Mouse (Mus musculus) MEL (cell line): ENCODE results near the gene Med14. TPM values are rescaled to one million over a fixed set of nuclear protein-coding genes. Genes with fewer than 3 reads are reported as not detected.
A peak's percentile ranks its signal among the peaks of the same experiment; 100 is the strongest.

Experiments used
- DNase-seq: peaks from one replicate; pipeline ENCODE4 v3.0.0; 2011; ENCODE audit warnings: low read depth, low spot score
- H3K27ac ChIP-seq: 2 replicates; pipeline ENCODE4 v1.5.1; 2012; ENCODE audit warnings: low read depth, mild to moderate bottlenecking, control low read depth, low read length, moderate library complexity; ENCODE audit not compliant: control insufficient read depth
- H3K27me3 ChIP-seq, 2 experiments: fragments of 150-350 bp in 1 of 2; sonication (generic) in 1 of 2; 2 replicates each; pipeline ENCODE4 v1.6.1; 2012; ENCODE audit warnings: low read length in 2 of 2, mild to moderate bottlenecking in 2 of 2, improper control_type of control experiment in 1 of 2, moderate library complexity in 1 of 2; ENCODE audit not compliant: insufficient read depth in 2 of 2, control insufficient read depth in 1 of 2
- H3K36me3 ChIP-seq, 2 experiments: 2 replicates each; pipeline ENCODE4 v1.6.1; 2012 to 2014; ENCODE audit warnings: low read length in 2 of 2, improper control_type of control experiment in 1 of 2, inconsistent platforms in 1 of 2, mild to moderate bottlenecking in 1 of 2; ENCODE audit not compliant: insufficient read depth in 2 of 2, control insufficient read depth in 1 of 2
- H3K4me1 ChIP-seq, 2 experiments: fragments of 150-350 bp in 1 of 2; sonication (generic) in 1 of 2; 2 replicates each; pipeline ENCODE4 v1.6.1; 2012; ENCODE audit warnings: low read length in 2 of 2, improper control_type of control experiment in 1 of 2, mild to moderate bottlenecking in 1 of 2; ENCODE audit not compliant: insufficient read depth in 2 of 2, control insufficient read depth in 1 of 2
- H3K4me3 ChIP-seq, 2 experiments: fragments of 150-350 bp in 1 of 2; sonication (generic) in 1 of 2; 2 replicates each; pipeline ENCODE4 v1.5.1; 2012; ENCODE audit warnings: low read depth in 2 of 2, low read length in 2 of 2, mild to moderate bottlenecking in 2 of 2, moderate library complexity in 2 of 2, control low read depth in 1 of 2, improper control_type of control experiment in 1 of 2; ENCODE audit not compliant: control insufficient read depth in 1 of 2, insufficient read depth in 1 of 2
- H3K79me2 ChIP-seq: 2 replicates; pipeline ENCODE4 v1.6.1; 2012; ENCODE audit warnings: mild to moderate bottlenecking, low read length, moderate library complexity; ENCODE audit not compliant: control insufficient read depth, poor library complexity, insufficient read depth
- H3K9ac ChIP-seq: 2 replicates; pipeline ENCODE4 v1.6.1; 2012; ENCODE audit warnings: low read depth, mild to moderate bottlenecking, control low read depth, low read length, moderate library complexity; ENCODE audit not compliant: control insufficient read depth, poor library complexity, severe bottlenecking
- H3K9me3 ChIP-seq: fragments of 150-350 bp; sonication (generic); replicated peaks from 2 replicates; pipeline ENCODE4 v1.6.1; 2012; ENCODE audit warnings: mild to moderate bottlenecking, low read length, improper control_type of control experiment, moderate library complexity; ENCODE audit not compliant: insufficient read depth
- BHLHE40 ChIP-seq: IDR thresholded peaks from 2 replicates; pipeline ENCODE4 v1.6.1; 2012; ENCODE audit warnings: low read depth, mild to moderate bottlenecking, inconsistent platforms, low read length, improper control_type of control experiment, borderline replicate concordance
- CHD1 ChIP-seq: IDR thresholded peaks from 2 replicates; pipeline ENCODE4 v1.6.1; 2012; ENCODE audit warnings: low read depth, mild to moderate bottlenecking, inconsistent platforms, low read length, improper control_type of control experiment
- CTCF ChIP-seq, 3 experiments: IDR thresholded peaks in 2 of 3; conservative IDR thresholded peaks in 1 of 3; 2 replicates each; pipeline ENCODE4 v1.5.1; 2011 to 2012; ENCODE audit warnings: low read length in 3 of 3, low read depth in 2 of 3, mild to moderate bottlenecking in 2 of 3, improper control_type of control experiment in 1 of 3, inconsistent platforms in 1 of 3, mixed read lengths in 1 of 3, moderate library complexity in 1 of 3; ENCODE audit not compliant: control insufficient read depth in 1 of 3, insufficient read depth in 1 of 3, poor library complexity in 1 of 3, severe bottlenecking in 1 of 3
- EP300 ChIP-seq, 2 experiments: IDR thresholded peaks; 2 replicates each; pipeline ENCODE4 v1.6.1; 2011; ENCODE audit warnings: improper control_type of control experiment in 2 of 2, low read length in 2 of 2, low read depth in 1 of 2, mild to moderate bottlenecking in 1 of 2
- ETS1 ChIP-seq: IDR thresholded peaks from 2 replicates; pipeline ENCODE4 v1.6.1; 2012; ENCODE audit warnings: low read depth, mild to moderate bottlenecking, inconsistent platforms, low read length, improper control_type of control experiment, moderate library complexity
- GABPA ChIP-seq: IDR thresholded peaks from 2 replicates; pipeline ENCODE4 v1.6.1; 2012; ENCODE audit warnings: low read depth, mild to moderate bottlenecking, inconsistent platforms, low read length, improper control_type of control experiment, moderate library complexity
- JUND ChIP-seq: IDR thresholded peaks from 2 replicates; pipeline ENCODE4 v1.6.1; 2011; ENCODE audit warnings: low read depth, mild to moderate bottlenecking, improper control_type of control experiment, low read length
- MAX ChIP-seq: IDR thresholded peaks from 2 replicates; pipeline ENCODE4 v1.6.1; 2011; ENCODE audit warnings: low read length, improper control_type of control experiment
- MAZ ChIP-seq: IDR thresholded peaks from 2 replicates; pipeline ENCODE4 v1.6.1; 2012; ENCODE audit warnings: low read depth, mild to moderate bottlenecking, inconsistent platforms, low read length, improper control_type of control experiment
- MXI1 ChIP-seq: IDR thresholded peaks from 2 replicates; pipeline ENCODE4 v1.6.1; 2011; ENCODE audit warnings: mild to moderate bottlenecking, low read depth, low read length, improper control_type of control experiment
- MYC ChIP-seq: IDR thresholded peaks from 2 replicates; pipeline ENCODE4 v1.6.1; 2011; ENCODE audit warnings: low read depth, mild to moderate bottlenecking, low read length, improper control_type of control experiment, moderate library complexity
- NELFE ChIP-seq: IDR thresholded peaks from 2 replicates; pipeline ENCODE4 v1.6.1; 2011; ENCODE audit warnings: low read depth, low read length, improper control_type of control experiment
- POLR2AphosphoS2 ChIP-seq: IDR thresholded peaks from 2 replicates; pipeline ENCODE4 v1.6.1; 2011; ENCODE audit warnings: low read length, improper control_type of control experiment
- RAD21 ChIP-seq: IDR thresholded peaks from 2 replicates; pipeline ENCODE4 v1.6.1; 2011; ENCODE audit warnings: mild to moderate bottlenecking, low read depth, low read length, improper control_type of control experiment
- RCOR1 ChIP-seq: IDR thresholded peaks from 2 replicates; pipeline ENCODE4 v1.6.1; 2012; ENCODE audit warnings: low read depth, mild to moderate bottlenecking, inconsistent platforms, low read length, improper control_type of control experiment
- SIN3A ChIP-seq: IDR thresholded peaks from 2 replicates; pipeline ENCODE4 v1.6.1; 2012; ENCODE audit warnings: low read length, improper control_type of control experiment, inconsistent platforms
- SMC3 ChIP-seq: IDR thresholded peaks from 2 replicates; pipeline ENCODE4 v1.6.1; 2011; ENCODE audit warnings: low read depth, low read length, improper control_type of control experiment
- TBP ChIP-seq: IDR thresholded peaks from 2 replicates; pipeline ENCODE4 v1.8.0; 2011; ENCODE audit warnings: low read depth, low read length, improper control_type of control experiment
- TCF12 ChIP-seq: IDR thresholded peaks from 2 replicates; pipeline ENCODE4 v1.6.1; 2014; ENCODE audit warnings: low read depth, mild to moderate bottlenecking, inconsistent platforms, low read length, improper control_type of control experiment, moderate library complexity
- UBTF ChIP-seq: IDR thresholded peaks from 2 replicates; pipeline ENCODE4 v1.6.1; 2012; ENCODE audit warnings: low read depth, mild to moderate bottlenecking, inconsistent platforms, low read length, improper control_type of control experiment, moderate library complexity, borderline replicate concordance; ENCODE audit not compliant: insufficient read depth
- USF1 ChIP-seq: IDR thresholded peaks from 2 replicates; pipeline ENCODE4 v1.6.1; 2014; ENCODE audit warnings: low read depth, mild to moderate bottlenecking, inconsistent platforms, low read length, improper control_type of control experiment, moderate library complexity
- ZC3H11A ChIP-seq: IDR thresholded peaks from 2 replicates; pipeline ENCODE4 v1.6.1; 2012; ENCODE audit warnings: low read depth, mild to moderate bottlenecking, inconsistent platforms, low read length, improper control_type of control experiment
- ZKSCAN1 ChIP-seq: IDR thresholded peaks from 2 replicates; pipeline ENCODE4 v1.6.1; 2012; ENCODE audit warnings: low read depth, mild to moderate bottlenecking, inconsistent platforms, low read length, improper control_type of control experiment, moderate library complexity
- polyA plus RNA-seq, 2 experiments: library from polyadenylated mRNA; stranded (reverse) in 1 of 2; unstranded in 1 of 2; fragments of >175 nt in 1 of 2; fragments of >200 nt in 1 of 2; gene quantifications; 2 replicates each; pipeline versions ENCODE4 v1.2.1 to v1.2.4; 2012; ENCODE audit warnings: low replicate concordance in 2 of 2, low read depth in 1 of 2; ENCODE audit not compliant: insufficient read length in 2 of 2, insufficient read depth in 1 of 2, missing spikeins in 1 of 2
- total RNA-seq: library from RNA; depleted of rRNA; stranded (reverse); fragments of 300-350 nt; gene quantifications from 2 replicates; pipeline ENCODE4 v1.2.3, GENCODE M21; 2012

The Med14 gene
- total and polyA plus RNA-seq, 3 experiments, result 34.6 to 77.9 (median 53.3) TPM

DNA sequence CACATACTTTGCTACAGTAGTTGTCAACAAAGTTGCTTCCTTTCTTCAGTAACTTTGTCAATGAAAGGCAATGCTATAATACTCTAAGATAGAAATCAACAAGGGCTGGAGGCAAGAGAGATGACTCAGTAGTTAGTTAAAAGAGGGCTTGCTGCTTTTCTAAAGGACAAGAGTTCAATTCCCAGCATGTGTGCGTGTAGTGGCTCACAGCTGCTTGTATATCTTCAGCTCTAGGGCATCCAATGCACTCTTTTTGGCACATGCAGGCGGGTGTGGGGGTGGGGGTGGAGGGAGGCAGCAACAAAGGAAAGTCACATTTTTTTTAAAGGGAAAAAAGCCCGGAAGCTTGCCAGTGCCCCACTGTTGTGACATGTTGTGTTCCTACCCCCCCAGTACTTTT, 6.7 kb upstream of the Med14 start:
- H3K27ac ChIP-seq, result no peak overlapping the region
- peaks cover 0 to 24% of the 10 kb centered on the region in 2 experiments; a peak in 2 of 4 replicates for H3K36me3 ChIP-seq
- DNase-seq, result no peak
- no peaks in the 10 kb centered on the region for H3K27me3 ChIP-seq
- no peak overlapping the region for H3K9ac ChIP-seq
- H3K9me3 ChIP-seq, result no peaks in the 10 kb centered on the region
- H3K79me2 ChIP-seq, result no peaks in the 10 kb centered on the region
- H3K4me3 ChIP-seq, result no peak overlapping the region
- TF ChIP-seq SMC3 (no peak), UBTF (no peak), CTCF (IDR thresholded peaks at IDR 0.05 in 2 of 3, conservative IDR thresholded peaks at IDR 0.05 in 1 of 3; ENCODE audit: control insufficient read depth in 1 of 3, insufficient read depth in 1 of 3, low read depth in 2 of 3, low read length in 3 of 3, poor library complexity in 1 of 3, severe bottlenecking in 1 of 3) (no peak)
- TF ChIP-seq, all 39 proteins: peak for 0
- peaks cover 2 to 20% of the 10 kb centered on the region in 2 experiments for H3K4me1 ChIP-seq

DNA sequence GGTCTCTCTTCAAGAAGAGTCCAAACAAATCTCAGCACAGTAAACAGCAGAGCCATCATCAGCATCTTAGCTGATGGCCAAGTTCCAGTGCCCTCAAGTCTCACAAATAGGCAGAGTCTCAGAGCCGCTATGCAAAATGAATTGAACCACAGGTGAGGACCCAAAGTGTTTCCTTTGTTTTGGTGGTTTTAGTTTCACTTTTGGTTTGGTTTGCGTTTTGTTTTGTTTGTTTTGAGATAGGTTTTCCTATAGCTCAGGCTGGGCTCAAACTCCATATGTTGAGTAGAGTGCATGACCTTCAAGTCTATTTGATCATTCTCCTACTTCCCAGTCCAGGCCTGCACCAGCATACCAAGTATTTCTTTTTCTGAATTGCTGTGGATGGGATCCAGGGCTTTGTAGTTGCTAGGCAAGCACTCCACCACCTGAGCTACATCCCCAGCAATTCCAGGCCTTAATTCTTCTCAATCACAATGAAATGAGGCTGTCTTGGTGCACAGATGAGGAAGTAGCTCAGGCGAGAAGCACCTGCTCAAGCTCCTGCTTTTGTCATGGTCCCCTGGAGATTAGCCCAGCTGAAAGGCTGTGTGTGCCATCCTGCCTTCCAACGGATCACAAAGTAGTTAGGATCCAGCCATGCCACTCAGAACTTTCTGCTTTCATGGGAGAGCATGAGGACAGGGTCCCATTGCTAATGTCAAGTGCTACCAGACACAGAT, 5.1 kb upstream of the Med14 start:
- Histone ChIP-seq H3K27ac (peak overlapping the region; percentile 49), H3K9me3 (no peaks in the 10 kb centered on the region), H3K4me3 (peak overlapping the region; percentile 10 to 27; a peak in 2 of 4 replicates)

DNA sequence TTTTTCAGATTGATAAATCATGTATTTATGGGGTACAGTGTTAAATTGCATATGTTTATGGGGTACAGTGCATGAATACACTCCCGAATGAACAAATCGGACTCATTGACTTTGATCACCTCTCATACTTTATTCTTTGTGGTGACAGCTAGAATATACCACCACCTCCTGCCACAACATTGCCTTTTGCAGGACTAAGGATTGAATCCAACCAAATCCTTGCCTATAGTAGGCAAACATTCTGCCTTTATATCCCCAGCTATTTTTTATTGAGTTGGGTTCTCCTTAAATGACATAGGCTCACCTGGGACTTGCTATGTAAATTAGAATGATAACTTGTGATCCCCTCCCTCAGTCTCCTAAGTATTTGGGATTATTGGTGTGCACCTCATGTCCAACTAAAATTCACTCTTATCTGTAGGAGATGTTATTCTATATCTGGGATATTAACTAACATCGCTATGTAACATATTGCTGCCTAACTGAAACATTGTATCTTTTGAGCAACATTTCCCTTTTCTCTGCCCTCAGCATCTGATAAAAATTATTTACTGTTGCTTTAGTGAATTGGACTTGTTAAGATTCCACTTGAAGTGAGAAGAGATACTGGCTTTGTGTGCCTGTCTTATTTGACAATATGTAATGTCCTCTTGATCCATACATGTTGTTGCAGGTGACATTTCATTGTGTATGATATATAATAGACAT, 1.4 kb upstream of the Med14 start:
- Histone ChIP-seq H3K27me3 (no peaks in the 10 kb centered on the region), H3K9ac (peak overlapping the region; percentile 97), H3K4me3 (peak overlapping the region; percentile 64 to 71), H3K79me2 (peaks cover 39% of the 10 kb centered on the region), H3K36me3 (peaks cover 0 to 38% of the 10 kb centered on the region in 2 experiments; a peak in 2 of 4 replicates), H3K4me1 (peaks cover 5 to 23% of the 10 kb centered on the region in 2 experiments), H3K9me3 (no peaks in the 10 kb centered on the region), H3K27ac (peak overlapping the region; percentile 98)
- peak; percentile 71 for DNase-seq
- TF ChIP-seq MYC (0 out of 2 replicates have a peak, but pooled peaks have one; percentile 17), TCF12 (peak; percentile 82), MAX (no peak), BHLHE40 (no peak), NELFE (peak; percentile 8; the same call in 1 of the 2 replicates), RAD21 (no peak), ZKSCAN1 (no peak), POLR2AphosphoS2 (peak; percentile 19; the same call in 1 of the 2 replicates), USF1 (no peak), SIN3A (peak; percentile 63), GABPA (no peak), EP300 (IDR thresholded peaks at IDR 0.05; ENCODE audit: low read depth in 1 of 2, low read length in 2 of 2) (peak; percentile 90 to 94), TBP (peak; percentile 98), MXI1 (no peak; the same call in 1 of the 2 replicates), CHD1 (peak; percentile 89; the same call in 1 of the 2 replicates)

More for the DNA sequence above, 5.1 kb upstream of the Med14 start:
- Histone ChIP-seq H3K79me2 (peaks cover 5% of the 10 kb centered on the region; the same call in 1 of the 2 replicates), H3K4me1 (peaks cover 2 to 20% of the 10 kb centered on the region in 2 experiments)
- 0 out of 2 replicates have a peak, but pooled peaks have one; percentile 6 for TF ChIP-seq SMC3
- TF ChIP-seq CHD1, result no peak
- peak; percentile 22 to 55; a peak in 2 of 4 replicates for TF ChIP-seq EP300 (IDR thresholded peaks at IDR 0.05; ENCODE audit: low read depth in 1 of 2, low read length in 2 of 2)
- peak; percentile 47 for TF ChIP-seq MAX
- peak; percentile 18; the same call in 1 of the 2 replicates for TF ChIP-seq NELFE
- 0 out of 2 replicates have a peak, but pooled peaks have one; percentile 23 for TF ChIP-seq RCOR1
- TF ChIP-seq MXI1, result peak; percentile 66
- no peak for TF ChIP-seq JUND
- 0 out of 2 replicates have a peak, but pooled peaks have one; percentile 29 for TF ChIP-seq TBP
- TF ChIP-seq SIN3A, result 0 out of 2 replicates have a peak, but pooled peaks have one; percentile 29
- TF ChIP-seq ETS1, result peak; percentile 44; the same call in 1 of the 2 replicates
- peak; percentile 33 for TF ChIP-seq TCF12
- TF ChIP-seq ZC3H11A, result no peak
- no peak for TF ChIP-seq MAZ
- TF ChIP-seq, all 39 proteins: peak for 10
- no peaks in the 10 kb centered on the region for H3K27me3 ChIP-seq
- peak; percentile 75 for DNase-seq
- peak overlapping the region; percentile 38 for H3K9ac ChIP-seq
- H3K36me3 ChIP-seq, result peaks cover 0 to 26% of the 10 kb centered on the region in 2 experiments; a peak in 2 of 4 replicates
